18 mouse cellular contexts compared by ENCODE assay signal in genomic region chr11:44715776-44716175, GRCm38 (mm10).
DNase-seq lines count a peak whose midpoint lies in the region; ATAC-seq and TF ChIP-seq lines count a peak whose summit lies in the region.
"Had no signal": no experiment of that assay in that cellular context is flagged by ENCODE, and none has a peak within 500 bp of the region (broad histone marks: within the 10 kb centered on the region; RNA-seq: fewer than 3 reads in every experiment).

No protein-coding gene starts in this region.

- no peak overlapping the region for H3K4me3 ChIP-seq in lung, postnatal 0 days (ENCODE audit: low read depth, low read length)
- H3K4me3 ChIP-seq: hindbrain, embryonic 12.5 days; layer of hippocampus, adult 2 months; left cerebral cortex, adult 2 months; limb, embryonic 12.5 days; midbrain, embryonic 15.5 days; neural tube, embryonic 12.5 days had no signal

- WGBS in lung, postnatal 0 days = 35% methylated on average over 4 of the region's 4 CpGs

- no peaks in the 10 kb centered on the region for H3K27me3 ChIP-seq in lung, postnatal 0 days (replicated peaks; ENCODE audit: insufficient read depth, low read length)
- H3K27me3 ChIP-seq: hindbrain, embryonic 12.5 days; limb, embryonic 12.5 days; midbrain, embryonic 15.5 days; neural tube, embryonic 12.5 days had no signal

- H3K4me2 ChIP-seq in lung, postnatal 0 days (replicated peaks; ENCODE audit: low read depth, low read length) = no peak overlapping the region
- H3K4me2 ChIP-seq: hindbrain, embryonic 12.5 days; limb, embryonic 12.5 days; midbrain, embryonic 15.5 days; neural tube, embryonic 12.5 days had no signal

- H3K9me3 ChIP-seq in lung, postnatal 0 days (ENCODE audit: low read length) = no peaks in the 10 kb centered on the region
- H3K9me3 ChIP-seq: hindbrain, embryonic 12.5 days; limb, embryonic 12.5 days; midbrain, embryonic 15.5 days; neural tube, embryonic 12.5 days had no signal

- ATAC-seq in lung, postnatal 0 days = no peak
- ATAC-seq: CD4-positive, CD25-positive, alpha-beta regulatory T cell, adult 4 months; forebrain, embryonic 14.5 days; midbrain, embryonic 15.5 days had no signal

- H3K36me3 ChIP-seq in lung, postnatal 0 days (ENCODE audit: insufficient read depth, low read length) = no peaks in the 10 kb centered on the region
- H3K36me3 ChIP-seq: hindbrain, embryonic 12.5 days; limb, embryonic 12.5 days; midbrain, embryonic 15.5 days; neural tube, embryonic 12.5 days had no signal

- peak; percentile 89 for DNase-seq in heart, adult 11 months
- DNase-seq in heart, postnatal 36 days = no peak
- peak; percentile 24 for DNase-seq in lung, postnatal 10 days
- DNase-seq in lung, postnatal 0 days (ENCODE audit: low spot score) = no peak
- DNase-seq in heart, postnatal 10 days = peak; percentile 20 to 34
- DNase-seq in kidney, postnatal 36 days = peak; percentile 54 to 60
- no peak for DNase-seq in thymus, adult 18-20 months
- DNase-seq: cerebellum, adult 11-12 months; right cerebral cortex, postnatal 25 days; thymus, postnatal 4 days had no signal

- H3K9ac ChIP-seq in lung, postnatal 0 days (replicated peaks; ENCODE audit: low read depth) = no peak overlapping the region
- H3K9ac ChIP-seq: hindbrain, embryonic 12.5 days; limb, embryonic 12.5 days; midbrain, embryonic 15.5 days; neural tube, embryonic 12.5 days had no signal

- TF ChIP-seq EP300 in lung, postnatal 0 days (IDR thresholded peaks at IDR 0.05) = no peak

- no peak for TF ChIP-seq CTCF in lung, postnatal 0 days (IDR thresholded peaks at IDR 0.05)

- H3K4me1 ChIP-seq in lung, postnatal 0 days (ENCODE audit: insufficient read depth, low read depth, low read length) = no peaks in the 10 kb centered on the region; the same call in 1 of the 2 replicates
- H3K4me1 ChIP-seq: midbrain, embryonic 15.5 days; neural tube, embryonic 12.5 days had no signal

- no peak overlapping the region for H3K27ac ChIP-seq in lung, postnatal 0 days (ENCODE audit: low read length)
- H3K27ac ChIP-seq: hindbrain, embryonic 12.5 days; limb, embryonic 12.5 days; midbrain, embryonic 15.5 days; neural tube, embryonic 12.5 days had no signal

- intact Hi-C loops in heart, postnatal 36 days (cut with DNase I) = loop anchor here (5.0 kb wide), 1 partner anchor 33 kb away; no protein-coding TSS in a partner anchor
- intact Hi-C loops in heart, postnatal 10 days (cut with DNase I) = no loop called here

Comparison
In these comparisons a context has a peak if more than half of its experiments do, and no peak if none do; other contexts are left out.
1. DNase-seq: peak in heart, adult 11 months (single experiment), lung, postnatal 10 days (single experiment), heart, postnatal 10 days (2 of 2) and kidney, postnatal 36 days (2 of 2); none in heart, postnatal 36 days (0 of 2), lung, postnatal 0 days (single experiment) and thymus, adult 18-20 months (0 of 2).